Mouse (Mus musculus) olfactory bulb, adult 2 months (tissue): ENCODE measurements around the gene Gnl1.

Source experiments
- CTCF ChIP-seq: fragments of 200-500 bp; IDR thresholded peaks from 2 replicates; pipeline ENCODE4 v1.5.1; 2012; ENCODE audit warnings: low read depth, mild to moderate bottlenecking, low read length, moderate library complexity; ENCODE audit not compliant: insufficient read depth
- POLR2A ChIP-seq: fragments of 200-500 bp; IDR thresholded peaks from 2 replicates; pipeline ENCODE4 v1.6.1; 2012; ENCODE audit warnings: mild to moderate bottlenecking, low read depth, low read length, moderate library complexity; ENCODE audit not compliant: insufficient read depth

GRCm38 (mm10) chr17:35979401-35980362 lies at the start of gene Gnl1, which contains the start of gene Prr3:
- no peak for TF ChIP-seq CTCF
- TF ChIP-seq POLR2A = peak; percentile 54; the same call in 1 of the 2 replicates
